Mouse (Mus musculus): ENCODE results near the gene Neil1.

- TF ChIP-seq EP300 (IDR thresholded peaks at IDR 0.05) (no peak), CTCF (IDR thresholded peaks at IDR 0.05) (no peak)
Measured at GRCm38 (mm10) chr9:57157499-57157898, 9.4 kb upstream of the Neil1 start.

Measured in lung, postnatal 0 days (tissue).